Mouse (Mus musculus): Measurements from ENCODE around the gene Ap1m2.
"Not testable (repeated sequence)": the region's sequence is repeated elsewhere in the genome, so short reads cannot be mapped to it uniquely, and the experiment has no call there.

The Ap1m2 gene

GRCm38 (mm10) chr9:21288404-21289336 lies 23.5 kb downstream of the Ap1m2 start:
- peak; percentile 48 for DNase-seq

DNA sequence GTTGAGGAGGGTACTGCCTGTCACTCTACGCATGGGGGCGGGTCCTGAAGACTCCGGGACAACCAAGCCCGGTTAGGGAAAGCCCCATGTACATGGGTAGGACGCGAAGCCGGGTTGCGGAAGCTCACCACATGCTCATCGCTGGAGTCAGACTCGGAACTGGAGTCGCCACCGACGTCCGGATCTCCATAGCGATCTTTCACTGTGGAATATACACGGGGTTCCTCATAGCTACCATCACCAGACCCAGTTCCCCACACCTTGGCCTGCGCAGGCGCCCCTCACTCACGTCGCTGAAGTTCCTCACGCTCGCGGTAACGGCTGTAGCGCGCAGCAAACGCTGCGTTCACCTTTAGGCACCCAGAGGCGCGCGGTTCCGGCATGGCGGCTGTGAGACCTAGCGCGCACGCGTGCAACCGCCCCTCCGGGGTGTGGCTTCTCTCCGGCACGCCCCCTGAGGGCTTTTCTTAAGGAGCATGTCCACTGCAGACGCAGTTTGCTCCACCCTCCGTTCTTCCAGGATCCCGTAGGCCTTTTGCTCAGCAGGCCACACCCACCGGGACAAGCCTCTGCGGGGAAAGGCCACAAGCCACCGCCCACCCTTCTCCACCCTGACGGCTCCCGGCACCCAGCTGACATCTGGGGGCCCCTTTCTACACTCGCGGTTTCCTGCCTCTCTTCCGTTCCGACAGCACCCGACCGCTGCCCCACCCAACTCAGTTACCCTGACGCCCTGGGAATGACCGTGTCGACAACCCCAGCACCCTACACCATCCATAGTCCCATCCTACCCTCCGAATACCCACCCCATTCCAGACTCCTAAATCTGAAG lies 24.4 kb downstream of the Ap1m2 start, which contains the start of gene Kri1:
Kri1 (minus strand) TSS at position 399 of the 832 bp plus-strand sequence.
- DNase-seq: peak; percentile 99

- DNase-seq: no peak
These were observed 25.4 kb downstream of the Ap1m2 start for GRCm38 (mm10) chr9:21286753-21287152.

GRCm38 (mm10) chr9:21283994-21284393 lies 28.1 kb downstream of the Ap1m2 start:
- peak; percentile 55 for DNase-seq

GRCm38 (mm10) chr9:21283591-21283990 lies 28.5 kb downstream of the Ap1m2 start:
- DNase-seq: no peak

DNA sequence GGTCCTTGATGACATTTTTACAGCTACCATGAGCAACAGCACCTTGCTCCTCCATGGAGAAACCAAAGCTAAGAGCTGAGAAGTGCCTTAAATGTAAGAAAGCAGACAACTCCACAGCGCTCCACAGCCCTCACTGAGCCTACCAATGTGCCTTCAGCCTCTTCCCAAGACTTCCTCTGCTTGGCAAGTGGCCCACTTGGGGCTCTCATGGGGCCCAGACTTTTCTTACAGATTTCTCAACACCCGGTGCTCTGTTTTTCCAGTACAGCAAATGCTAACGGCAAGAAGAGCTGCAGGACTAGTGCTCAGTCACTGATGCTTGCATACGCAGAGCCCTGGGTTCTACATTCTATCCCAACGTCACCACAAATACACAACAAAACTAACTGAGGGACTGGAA lies 34.4 kb downstream of the Ap1m2 start:
- no peak for DNase-seq

- no peak for DNase-seq
These were observed 35.8 kb downstream of the Ap1m2 start for GRCm38 (mm10) chr9:21276307-21276706.

- DNase-seq: no peak
These were observed 36.4 kb downstream of the Ap1m2 start for GRCm38 (mm10) chr9:21275727-21276126.

GRCm38 (mm10) chr9:21275013-21275710 lies 37.0 kb downstream of the Ap1m2 start:
- DNase-seq: no peak

DNA sequence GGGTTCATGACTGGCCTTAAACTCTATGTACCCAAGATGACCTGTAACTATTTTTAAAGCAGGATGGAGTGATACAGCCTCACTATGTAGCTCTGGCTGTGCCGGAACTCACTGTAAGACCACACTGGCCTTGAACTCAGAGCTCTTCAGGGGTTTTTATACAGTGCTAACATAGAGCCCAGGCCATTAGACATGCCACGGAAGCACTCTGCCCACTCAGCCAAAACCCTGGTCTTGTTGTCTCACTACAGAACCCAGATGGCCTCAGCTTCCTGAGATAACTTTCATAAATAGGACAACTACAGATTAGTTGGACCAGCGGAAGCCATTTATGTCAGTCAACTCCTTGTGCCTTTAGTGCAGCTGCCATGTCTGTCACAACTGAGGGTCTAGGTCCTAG lies 37.8 kb downstream of the Ap1m2 start:
- DNase-seq: no peak

DNA sequence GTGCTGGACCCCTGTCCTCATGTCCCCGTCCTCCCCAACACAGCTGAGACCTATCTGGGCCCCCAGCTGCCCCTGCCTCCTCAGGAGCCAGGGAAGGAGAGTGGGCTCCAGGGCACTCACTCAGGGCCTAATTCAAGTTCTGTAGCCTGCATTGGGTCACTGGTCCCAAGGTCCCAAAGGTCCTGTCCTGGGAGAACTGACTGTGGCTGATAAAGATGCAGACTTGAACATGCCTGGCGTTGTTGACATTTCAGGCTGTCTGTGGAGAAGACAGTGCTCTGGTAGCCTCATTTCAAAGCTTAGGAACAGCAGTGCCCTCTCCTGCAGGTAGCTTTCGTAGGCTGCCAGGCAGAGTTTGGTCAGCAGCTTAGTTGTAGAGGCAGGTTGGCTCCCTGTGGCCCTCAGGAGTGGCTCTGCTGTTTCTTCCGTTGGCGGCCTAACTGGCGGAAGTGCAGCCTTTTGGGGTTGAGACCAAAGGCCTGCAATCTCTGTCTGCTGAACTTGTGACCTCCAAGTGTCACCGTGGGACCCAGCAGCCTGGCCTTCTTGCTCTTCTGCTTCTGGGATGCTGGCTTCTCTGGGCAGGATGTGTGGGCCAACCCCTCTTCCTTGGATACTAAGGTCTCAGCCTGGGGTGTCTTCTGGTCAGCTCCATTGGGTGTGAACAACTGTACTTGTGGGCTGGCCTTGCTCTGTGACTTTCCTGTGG lies 38.5 kb downstream of the Ap1m2 start:
- no peak for DNase-seq

GRCm38 (mm10) chr9:21273094-21273493 lies 39.0 kb downstream of the Ap1m2 start:
- no peak for DNase-seq

- no peak for DNase-seq
These were observed 39.7 kb downstream of the Ap1m2 start for GRCm38 (mm10) chr9:21272391-21272790.

DNA sequence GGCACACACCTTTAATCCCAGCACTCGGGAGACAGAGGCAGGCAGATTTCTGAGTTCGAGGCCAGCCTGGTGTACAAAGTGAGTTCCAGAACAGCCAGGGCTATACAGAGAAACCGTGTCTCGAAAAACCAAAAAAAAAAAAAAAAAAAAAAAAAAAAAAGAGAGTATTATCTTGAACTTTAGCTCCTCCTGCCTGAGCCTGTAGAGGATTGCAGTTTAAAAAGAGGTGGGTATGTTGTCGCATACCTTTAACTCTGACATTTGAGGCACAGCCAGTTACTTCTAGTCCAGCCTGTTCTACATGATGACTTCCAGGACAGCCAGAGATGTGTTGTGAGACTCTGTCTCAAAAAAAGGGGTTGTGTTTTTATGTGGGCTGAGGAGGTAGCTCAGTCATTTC lies 42.5 kb downstream of the Ap1m2 start:
- not testable (repeated sequence) for DNase-seq

GRCm38 (mm10) chr9:21268305-21268704 lies 43.8 kb downstream of the Ap1m2 start:
- no peak for DNase-seq

DNA sequence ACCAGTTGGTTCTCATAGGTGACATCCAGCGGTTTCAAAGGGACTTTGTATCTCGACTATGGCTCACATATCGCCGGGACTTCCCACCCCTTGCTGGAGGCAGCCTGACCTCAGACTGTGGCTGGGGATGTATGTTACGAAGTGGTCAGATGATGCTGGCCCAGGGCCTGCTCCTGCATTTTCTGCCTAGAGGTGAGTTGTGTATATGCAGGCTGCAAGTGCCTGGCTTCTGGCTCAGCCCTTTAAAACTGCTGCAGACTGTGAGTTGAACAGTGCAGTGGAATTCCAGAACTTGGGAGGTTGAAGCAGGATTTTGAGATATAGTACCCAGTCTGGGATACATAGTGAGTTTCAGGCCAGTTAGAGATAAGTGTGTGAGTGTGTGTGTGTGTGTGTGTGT lies 45.2 kb downstream of the Ap1m2 start:
- no peak for DNase-seq

- DNase-seq: peak; percentile 80
These were observed 46.5 kb downstream of the Ap1m2 start for GRCm38 (mm10) chr9:21265611-21266010.

GRCm38 (mm10) chr9:21265000-21265561 lies 47.1 kb downstream of the Ap1m2 start, which contains the start of gene Atg4d:
Gene Atg4d, plus strand, starts transcription at chr9:21265293.
- DNase-seq: peak; percentile 99

GRCm38 (mm10) chr9:21264272-21264999 lies 47.7 kb downstream of the Ap1m2 start:
- no peak for DNase-seq

- DNase-seq: no peak
These were observed 50.3 kb downstream of the Ap1m2 start for GRCm38 (mm10) chr9:21261831-21262230.

DNA sequence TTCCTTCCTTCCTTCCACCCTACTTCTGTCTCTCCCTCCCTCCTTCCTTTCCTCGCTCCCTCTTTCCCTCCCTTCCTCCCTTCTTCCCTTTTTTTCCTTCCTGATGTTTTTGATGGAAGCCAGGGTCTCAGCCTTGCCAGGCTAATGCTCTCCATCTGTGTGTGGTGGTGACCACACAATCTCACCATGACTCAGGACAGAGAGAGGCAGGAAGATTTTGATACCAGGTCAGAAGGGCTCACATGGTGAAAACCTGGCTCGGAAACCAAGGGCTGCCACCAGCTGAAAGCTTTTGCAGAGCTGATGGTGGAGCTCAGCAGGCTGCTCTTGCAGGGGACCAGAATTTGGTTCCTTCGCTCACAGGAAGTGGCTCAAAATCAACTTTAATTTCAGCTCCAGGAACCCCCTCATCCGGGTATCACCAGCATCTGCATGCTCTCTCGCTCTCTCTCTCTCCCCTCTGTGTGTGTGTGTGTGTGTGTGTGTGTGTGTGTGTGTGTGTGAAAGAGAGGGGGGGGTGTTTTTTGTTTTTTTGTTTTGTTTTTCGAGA lies 51.6 kb downstream of the Ap1m2 start:
- no peak for DNase-seq

All from kidney, adult 9 months (tissue).